Mouse (Mus musculus) WW6 (cell line): ENCODE measurements around the gene Mark1.

Source experiments
- DNase-seq: peaks from one replicate; pipeline ENCODE4 v3.0.0-alpha.2; 2013; ENCODE audit warnings: low read depth, low spot score

Gene Mark1

GRCm38 (mm10) chr1:184961853-184962252 lies 37.5 kb downstream of the Mark1 start:
- DNase-seq, result no peak

- DNase-seq, result no peak
These were observed 40.6 kb downstream of the Mark1 start for GRCm38 (mm10) chr1:184958818-184959217.

- no peak for DNase-seq
These were observed 41.0 kb downstream of the Mark1 start for GRCm38 (mm10) chr1:184958388-184958787.

GRCm38 (mm10) chr1:184951758-184952157 lies 47.6 kb downstream of the Mark1 start:
- no peak for DNase-seq

GRCm38 (mm10) chr1:184951057-184951456 lies 48.3 kb downstream of the Mark1 start:
- DNase-seq, result no peak

GRCm38 (mm10) chr1:184938106-184938505 lies 61.3 kb downstream of the Mark1 start:
- no peak for DNase-seq

GRCm38 (mm10) chr1:184935980-184936379 lies 63.4 kb downstream of the Mark1 start:
- no peak for DNase-seq

- DNase-seq, result no peak
These were observed 63.9 kb downstream of the Mark1 start for GRCm38 (mm10) chr1:184935490-184935889.

GRCm38 (mm10) chr1:184931097-184931496 lies 68.3 kb downstream of the Mark1 start:
- no peak for DNase-seq

- DNase-seq, result no peak
These were observed 71.0 kb downstream of the Mark1 start for GRCm38 (mm10) chr1:184928382-184928781.

- DNase-seq, result no peak
These were observed 71.5 kb downstream of the Mark1 start for GRCm38 (mm10) chr1:184927911-184928310.

- no peak for DNase-seq
These were observed 76.5 kb downstream of the Mark1 start for GRCm38 (mm10) chr1:184922824-184923223.

GRCm38 (mm10) chr1:184920057-184920456 lies 79.3 kb downstream of the Mark1 start:
- DNase-seq, result no peak

- DNase-seq, result no peak
These were observed 81.0 kb downstream of the Mark1 start for GRCm38 (mm10) chr1:184918227-184918888.

GRCm38 (mm10) chr1:184912336-184912735 lies 87.0 kb downstream of the Mark1 start:
- no peak for DNase-seq

GRCm38 (mm10) chr1:184911861-184912260 lies 87.5 kb downstream of the Mark1 start:
- DNase-seq, result no peak

- no peak for DNase-seq
These were observed 90.8 kb downstream of the Mark1 start for GRCm38 (mm10) chr1:184908558-184908957.

- DNase-seq, result no peak
These were observed 93.2 kb downstream of the Mark1 start for GRCm38 (mm10) chr1:184905904-184906745.

- no peak for DNase-seq
These were observed 94.0 kb downstream of the Mark1 start for GRCm38 (mm10) chr1:184905371-184905770.

GRCm38 (mm10) chr1:184903697-184904096 lies 95.7 kb downstream of the Mark1 start:
- no peak for DNase-seq

GRCm38 (mm10) chr1:184902886-184903285 lies 96.5 kb downstream of the Mark1 start:
- DNase-seq, result no peak

GRCm38 (mm10) chr1:184897350-184897749 lies 102.0 kb downstream of the Mark1 start:
- no peak for DNase-seq

- no peak for DNase-seq
These were observed 107.4 kb downstream of the Mark1 start for GRCm38 (mm10) chr1:184891998-184892397.
